Mouse (Mus musculus): ENCODE results near the gene Gast. TPM values are rescaled to one million over a fixed set of nuclear protein-coding genes. Genes with fewer than 3 reads are reported as not detected.
A peak's percentile ranks its signal among the peaks of the same experiment; 100 is the strongest.
"Not testable (repeated sequence)": the region's sequence is repeated elsewhere in the genome, so short reads cannot be mapped to it uniquely, and the experiment has no call there.

Gast gene
- polyA plus RNA-seq, 1 experiment from 2014 or later = not detected

DNA sequence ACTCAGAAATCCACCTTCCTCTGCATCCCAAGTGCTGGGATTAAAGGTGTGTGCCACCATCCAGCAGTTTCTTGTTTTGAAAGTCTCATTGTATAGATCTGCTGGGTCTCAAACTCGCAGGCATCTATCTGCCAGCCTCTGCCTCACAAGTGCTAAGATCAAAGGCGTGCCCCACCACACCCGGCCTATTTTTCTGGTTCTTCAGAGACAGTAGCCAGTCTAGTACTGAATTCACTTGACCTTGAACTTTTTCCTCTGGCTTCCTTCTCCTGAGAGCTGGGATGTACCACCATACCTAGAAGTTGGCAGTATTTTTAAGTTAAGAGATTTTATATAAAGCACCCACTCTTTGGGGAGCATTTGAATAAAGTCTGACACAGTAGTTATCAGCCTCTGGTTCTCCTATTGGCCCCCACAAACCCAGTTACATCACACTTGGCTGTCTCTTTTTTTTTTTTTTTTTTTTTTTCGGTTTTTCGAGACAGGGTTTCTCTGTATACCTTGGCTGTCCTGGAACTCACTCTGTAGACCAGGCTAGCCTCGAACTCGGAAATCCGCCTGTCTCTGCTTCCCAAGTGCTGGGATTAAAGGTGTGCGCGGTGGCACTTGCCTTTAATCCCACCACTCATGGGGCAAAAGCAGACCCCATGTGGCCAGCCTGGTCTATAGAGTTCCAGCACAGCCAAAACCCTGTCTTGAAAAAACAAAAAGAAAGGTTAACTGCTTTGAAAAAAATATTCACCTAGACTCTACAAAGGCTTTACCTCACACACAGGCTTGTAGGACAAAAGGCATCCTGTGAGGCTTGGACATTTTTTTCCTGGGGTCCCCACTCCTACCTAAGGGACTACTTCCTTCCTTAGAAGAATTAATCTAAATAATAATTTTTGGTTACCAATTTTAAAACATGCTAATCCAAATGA is 15.4 kb upstream of the Gast start:
- Histone ChIP-seq H3K27ac (ENCODE audit: low read depth, low read length) (no peak overlapping the region), H3K36me3 (ENCODE audit: control insufficient read depth, insufficient read depth, low read length) (peaks cover 18% of the 10 kb centered on the region), H3K9me3 (ENCODE audit: control insufficient read depth, low read length) (no peaks in the 10 kb centered on the region), H3K4me1 (ENCODE audit: control insufficient read depth, insufficient read depth, low read length) (no peaks in the 10 kb centered on the region; the same call in 1 of the 2 replicates), H3K9ac (ENCODE audit: low read depth, low read length) (peak overlapping the region; percentile 38; the same call in 1 of the 2 replicates), H3K4me3 (ENCODE audit: low read length) (peak overlapping the region; percentile 84), H3K4me2 (replicated peaks; ENCODE audit: low read depth, low read length) (peak overlapping the region; percentile 52), H3K27me3 (ENCODE audit: control insufficient read depth, insufficient read depth, low read length) (no peaks in the 10 kb centered on the region)
- no peak for ATAC-seq (ENCODE audit: low FRiP score, low TSS enrichment)
- 88% methylated on average over 10 of the region's 10 CpGs for WGBS

DNA sequence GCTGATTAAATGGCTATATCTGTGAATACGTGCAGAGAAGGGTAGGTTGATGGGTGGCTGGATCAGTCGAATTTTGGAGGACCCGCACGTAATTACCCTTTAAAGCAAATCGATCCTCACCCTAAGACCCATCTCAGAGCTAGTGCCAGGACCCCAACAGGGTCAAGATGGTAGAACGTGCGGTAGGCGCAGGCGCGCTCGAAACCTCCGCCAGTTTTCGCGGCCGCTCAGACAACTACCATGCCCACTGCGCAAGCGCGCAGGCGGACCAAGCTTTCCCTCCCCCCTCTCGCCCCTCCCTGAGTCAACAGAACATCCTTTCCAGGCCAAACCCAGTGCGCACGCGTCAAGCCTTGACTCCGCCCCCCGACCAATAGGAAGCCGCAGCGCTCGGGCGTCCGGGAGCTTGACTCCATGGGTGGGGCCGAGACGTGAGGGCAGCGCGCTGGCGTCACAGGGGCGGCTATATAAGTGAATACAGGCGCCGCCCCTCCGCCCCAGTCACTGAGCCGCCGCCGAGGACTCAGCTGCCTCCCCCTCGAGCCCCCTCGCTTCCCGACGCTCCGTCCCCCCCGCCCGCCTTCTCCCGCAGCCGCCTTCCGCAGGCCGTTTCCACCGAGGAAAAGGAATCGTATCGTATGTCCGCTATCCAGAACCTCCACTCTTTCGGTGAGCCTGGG is 14.6 kb upstream of the Gast start, which contains the start of gene Eif1:
Gene Eif1, plus strand, starts transcription at position 394 of the 680 bp plus-strand sequence.
- no peaks in the 10 kb centered on the region; the same call in 1 of the 2 replicates for H3K4me1 ChIP-seq (ENCODE audit: control insufficient read depth, insufficient read depth, low read length)
- H3K4me3 ChIP-seq (ENCODE audit: low read length) = peak within 1 kb of the TSS; percentile 84
- H3K36me3 ChIP-seq (ENCODE audit: control insufficient read depth, insufficient read depth, low read length) = peaks cover 18% of the 10 kb centered on the region
- H3K27ac ChIP-seq (ENCODE audit: low read depth, low read length) = peak within 1 kb of the TSS; percentile 98
- H3K9me3 ChIP-seq (ENCODE audit: control insufficient read depth, low read length) = no peaks in the 10 kb centered on the region
- peak within 1 kb of the TSS; percentile 97 for H3K9ac ChIP-seq (ENCODE audit: low read depth, low read length)
- H3K27me3 ChIP-seq (ENCODE audit: control insufficient read depth, insufficient read depth, low read length) = no peaks in the 10 kb centered on the region
- H3K4me2 ChIP-seq (replicated peaks; ENCODE audit: low read depth, low read length) = peak within 1 kb of the TSS; percentile 74
- ATAC-seq (ENCODE audit: low FRiP score, low TSS enrichment) = peak; percentile 91
- WGBS = under 1% methylated on average over 52 of the region's 58 CpGs

DNA sequence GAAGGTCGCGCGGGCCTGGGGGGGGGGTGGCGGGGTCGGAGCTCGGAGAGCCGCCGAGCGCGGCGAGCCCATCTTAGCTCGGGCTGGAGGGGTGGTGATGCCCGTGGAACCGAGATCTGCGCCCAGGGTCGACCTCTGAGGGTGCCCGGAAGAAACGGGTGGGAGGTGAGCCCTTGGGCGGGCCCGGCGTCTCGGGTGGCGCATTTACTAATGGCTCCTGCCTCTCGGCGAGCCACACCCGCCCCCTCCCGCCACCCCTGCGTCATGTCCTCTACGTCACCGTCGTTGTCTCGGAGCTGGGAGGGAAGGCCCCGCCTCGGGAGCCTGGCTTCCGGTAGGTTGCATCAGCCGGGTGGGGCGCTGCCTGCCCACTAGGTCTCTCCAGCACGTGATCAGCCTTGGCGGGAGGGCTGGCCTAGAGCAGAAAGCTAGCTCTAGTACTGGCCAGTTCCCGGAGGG is 14.0 kb upstream of the Gast start:
- Histone ChIP-seq H3K4me1 (ENCODE audit: control insufficient read depth, insufficient read depth, low read length) (no peaks in the 10 kb centered on the region; the same call in 1 of the 2 replicates), H3K4me2 (replicated peaks; ENCODE audit: low read depth, low read length) (peak overlapping the region; percentile 74), H3K27ac (ENCODE audit: low read depth, low read length) (peak overlapping the region; percentile 98), H3K36me3 (ENCODE audit: control insufficient read depth, insufficient read depth, low read length) (peaks cover 18% of the 10 kb centered on the region), H3K9ac (ENCODE audit: low read depth, low read length) (peak overlapping the region; percentile 97), H3K4me3 (ENCODE audit: low read length) (peak overlapping the region; percentile 84), H3K9me3 (ENCODE audit: control insufficient read depth, low read length) (no peaks in the 10 kb centered on the region), H3K27me3 (ENCODE audit: control insufficient read depth, insufficient read depth, low read length) (no peaks in the 10 kb centered on the region)
- peak; percentile 88 for ATAC-seq (ENCODE audit: low FRiP score, low TSS enrichment)
- WGBS = 0% methylated on average over 31 of the region's 40 CpGs

GRCm38 (mm10) chr11:100320701-100321410 is 13.4 kb upstream of the Gast start:
- H3K4me3 ChIP-seq (ENCODE audit: low read length) = peak overlapping the region; percentile 84
- peaks cover 18% of the 10 kb centered on the region for H3K36me3 ChIP-seq (ENCODE audit: control insufficient read depth, insufficient read depth, low read length)
- H3K9ac ChIP-seq (ENCODE audit: low read depth, low read length) = peak overlapping the region; percentile 97
- WGBS = 17% methylated on average over 11 of the region's 11 CpGs
- ATAC-seq (ENCODE audit: low FRiP score, low TSS enrichment); H3K27me3 ChIP-seq (ENCODE audit: control insufficient read depth, insufficient read depth, low read length); H3K9me3 ChIP-seq (ENCODE audit: control insufficient read depth, low read length); H3K4me1 ChIP-seq (ENCODE audit: control insufficient read depth, insufficient read depth, low read length): not testable (repeated sequence)
- H3K4me2 ChIP-seq (replicated peaks; ENCODE audit: low read depth, low read length) = peak overlapping the region; percentile 74
- peak overlapping the region; percentile 98 for H3K27ac ChIP-seq (ENCODE audit: low read depth, low read length)

DNA sequence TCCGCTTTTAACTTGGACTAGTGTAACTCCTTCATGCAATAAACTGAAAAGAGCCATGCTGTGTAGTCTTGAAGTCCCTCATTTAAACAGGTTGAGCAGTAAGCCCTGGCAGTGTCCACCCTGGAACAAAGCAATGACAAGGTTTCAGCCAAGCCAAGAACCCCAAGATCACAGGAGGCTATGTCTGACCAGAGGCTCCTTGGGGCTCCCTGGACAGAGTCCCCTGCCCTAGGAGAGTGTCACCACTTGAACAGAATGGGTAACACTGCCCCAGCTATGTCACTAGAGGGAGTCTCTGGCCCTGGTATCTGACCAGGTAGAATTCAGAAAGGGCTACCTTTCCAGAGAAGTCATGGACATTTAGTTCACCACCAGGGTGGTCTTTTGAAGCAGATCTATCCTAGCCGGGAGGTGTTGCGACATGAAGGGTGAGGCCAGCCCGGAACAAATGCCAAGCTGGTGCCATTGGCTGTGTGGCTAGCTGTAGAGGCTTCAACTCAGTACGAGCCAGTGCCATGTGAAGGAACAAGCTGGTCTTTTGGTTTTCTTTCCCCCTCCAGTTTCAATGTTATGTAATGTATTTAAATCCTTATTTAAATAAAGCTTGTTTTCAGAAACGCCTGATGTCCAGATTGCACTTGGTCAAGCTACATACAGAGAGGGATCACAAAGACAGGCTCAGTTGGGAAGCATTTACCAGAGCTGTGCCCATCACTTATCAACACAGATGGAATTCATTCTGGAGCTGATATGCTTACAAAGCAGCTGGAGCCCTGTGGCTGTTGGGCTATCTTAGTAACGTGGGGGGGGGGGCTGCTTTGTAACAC is 12.5 kb upstream of the Gast start:
- 81% methylated on average over 6 of the region's 7 CpGs for WGBS
- H3K36me3 ChIP-seq (ENCODE audit: control insufficient read depth, insufficient read depth, low read length) = peaks cover 18% of the 10 kb centered on the region
- H3K4me1 ChIP-seq (ENCODE audit: control insufficient read depth, insufficient read depth, low read length); H3K9me3 ChIP-seq (ENCODE audit: control insufficient read depth, low read length); ATAC-seq (ENCODE audit: low FRiP score, low TSS enrichment); H3K27ac ChIP-seq (ENCODE audit: low read depth, low read length); H3K27me3 ChIP-seq (ENCODE audit: control insufficient read depth, insufficient read depth, low read length); H3K4me3 ChIP-seq (ENCODE audit: low read length); H3K4me2 ChIP-seq (replicated peaks; ENCODE audit: low read depth, low read length); H3K9ac ChIP-seq (ENCODE audit: low read depth, low read length): not testable (repeated sequence)

DNA sequence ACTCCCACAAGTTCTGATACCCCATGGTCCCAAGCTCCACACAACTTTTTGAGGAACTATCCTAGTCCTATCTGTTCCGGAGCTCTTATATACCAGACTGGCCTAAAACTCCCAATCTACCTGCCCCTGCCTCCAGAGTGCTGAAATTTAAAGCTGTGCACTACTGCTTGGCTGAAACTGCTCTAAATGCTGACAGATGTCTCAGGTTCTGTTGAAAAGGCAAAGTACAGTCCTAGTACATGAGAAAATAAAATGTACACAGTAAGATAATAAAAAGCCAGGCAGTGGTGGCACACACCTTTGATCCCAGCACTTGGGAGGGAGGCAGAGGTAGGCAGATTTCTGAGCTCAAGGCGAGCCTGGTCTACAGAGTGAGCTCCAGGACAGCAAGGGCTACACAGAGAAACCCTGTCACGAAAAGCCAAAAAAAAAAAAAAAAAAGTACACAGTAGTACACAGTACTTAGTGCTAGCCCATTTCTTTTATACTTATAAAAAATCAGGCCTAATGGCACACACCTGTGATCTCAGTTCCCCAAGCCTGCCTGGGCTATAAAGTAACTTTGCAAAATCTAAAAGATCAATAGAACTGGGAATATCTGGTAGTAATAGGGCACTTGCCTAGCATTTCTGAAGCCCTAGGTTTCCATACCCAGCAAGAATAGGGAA is 11.5 kb upstream of the Gast start:
- Histone ChIP-seq H3K36me3 (ENCODE audit: control insufficient read depth, insufficient read depth, low read length) (peaks cover 18% of the 10 kb centered on the region), H3K4me2 (replicated peaks; ENCODE audit: low read depth, low read length) (no peak overlapping the region), H3K9ac (ENCODE audit: low read depth, low read length) (no peak overlapping the region), H3K27ac (ENCODE audit: low read depth, low read length) (no peak overlapping the region), H3K4me3 (ENCODE audit: low read length) (no peak overlapping the region), H3K4me1 (ENCODE audit: control insufficient read depth, insufficient read depth, low read length) (no peaks in the 10 kb centered on the region; the same call in 1 of the 2 replicates), H3K9me3 (ENCODE audit: control insufficient read depth, low read length) (no peaks in the 10 kb centered on the region), H3K27me3 (ENCODE audit: control insufficient read depth, insufficient read depth, low read length) (no peaks in the 10 kb centered on the region)
- WGBS = 66% methylated on average over 3 of the region's 3 CpGs
- ATAC-seq (ENCODE audit: low FRiP score, low TSS enrichment) = no peak

DNA sequence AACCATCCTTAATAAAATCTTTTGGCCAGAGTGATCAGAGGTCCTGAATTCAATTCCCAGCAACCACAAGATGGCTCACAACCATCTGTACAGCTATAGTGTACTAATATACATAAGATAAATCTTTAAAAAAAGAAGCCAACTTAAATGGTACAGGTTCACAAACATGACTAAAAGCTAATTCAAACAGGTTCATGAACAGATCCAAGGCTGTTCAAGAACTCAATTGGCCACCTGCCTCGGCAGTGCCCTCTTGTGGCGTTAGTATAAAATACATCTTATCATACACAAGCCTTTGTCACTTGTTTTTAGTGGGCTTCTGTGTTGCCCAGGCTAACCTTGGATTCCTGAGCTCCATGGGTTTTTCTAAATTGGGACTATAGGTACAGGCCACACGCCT is 10.6 kb upstream of the Gast start:
- H3K36me3 ChIP-seq (ENCODE audit: control insufficient read depth, insufficient read depth, low read length) = peaks cover 18% of the 10 kb centered on the region
- no peak overlapping the region for H3K4me2 ChIP-seq (replicated peaks; ENCODE audit: low read depth, low read length)
- H3K4me3 ChIP-seq (ENCODE audit: low read length) = no peak overlapping the region
- ATAC-seq (ENCODE audit: low FRiP score, low TSS enrichment) = no peak
- WGBS = 21% methylated on average over 3 of the region's 3 CpGs
- H3K9me3 ChIP-seq (ENCODE audit: control insufficient read depth, low read length) = no peaks in the 10 kb centered on the region
- H3K4me1 ChIP-seq (ENCODE audit: control insufficient read depth, insufficient read depth, low read length) = no peaks in the 10 kb centered on the region; the same call in 1 of the 2 replicates
- no peak overlapping the region for H3K27ac ChIP-seq (ENCODE audit: low read depth, low read length)
- H3K27me3 ChIP-seq (ENCODE audit: control insufficient read depth, insufficient read depth, low read length) = no peaks in the 10 kb centered on the region
- H3K9ac ChIP-seq (ENCODE audit: low read depth, low read length) = no peak overlapping the region

Measured in kidney, embryonic 14.5 days (tissue).